10 mouse cellular contexts compared by ENCODE assay signal in genomic region chr11:76429556-76429955, GRCm38 (mm10). TPM values are rescaled to one million over a fixed set of nuclear protein-coding genes. Genes with fewer than 3 reads are reported as not detected.
DNase-seq lines count a peak whose midpoint lies in the region; ATAC-seq and TF ChIP-seq lines count a peak whose summit lies in the region.
"Had no signal": no experiment of that assay in that cellular context is flagged by ENCODE, and none has a peak within 500 bp of the region (broad histone marks: within the 10 kb centered on the region; RNA-seq: fewer than 3 reads in every experiment).

No protein-coding gene starts in this region.

- H3K4me2 ChIP-seq in heart, embryonic 11.5 days: no peak overlapping the region
- H3K4me2 ChIP-seq in limb, embryonic 14.5 days (replicated peaks; ENCODE audit: low read depth, low read length, severe bottlenecking): no peak overlapping the region
- H3K4me2 ChIP-seq: liver, embryonic 13.5 days had no signal

- H3K4me3 ChIP-seq in heart, embryonic 11.5 days (ENCODE audit: low read depth, low read length): no peak overlapping the region
- H3K4me3 ChIP-seq in heart, adult 2 months: no peak overlapping the region
- no peak overlapping the region for H3K4me3 ChIP-seq in limb, embryonic 14.5 days (replicated peaks; ENCODE audit: low read length)
- H3K4me3 ChIP-seq: liver, embryonic 13.5 days had no signal

- H3K36me3 ChIP-seq in heart, embryonic 11.5 days (ENCODE audit: control insufficient read depth, insufficient read depth, low read length): no peaks in the 10 kb centered on the region
- H3K36me3 ChIP-seq in heart, adult 2 months (ENCODE audit: control insufficient read depth, insufficient read depth, low read length): no peaks in the 10 kb centered on the region
- peaks cover 13% of the 10 kb centered on the region for H3K36me3 ChIP-seq in limb, embryonic 14.5 days (ENCODE audit: control insufficient read depth, insufficient read depth, low read length)
- H3K36me3 ChIP-seq: liver, embryonic 13.5 days had no signal

- no peaks in the 10 kb centered on the region for H3K9me3 ChIP-seq in heart, embryonic 11.5 days (replicated peaks; ENCODE audit: control insufficient read depth, low read length)
- no peaks in the 10 kb centered on the region for H3K9me3 ChIP-seq in limb, embryonic 14.5 days (ENCODE audit: control insufficient read depth, low read length)
- H3K9me3 ChIP-seq: liver, embryonic 13.5 days had no signal

- no peaks in the 10 kb centered on the region for H3K27me3 ChIP-seq in heart, embryonic 11.5 days (ENCODE audit: control insufficient read depth, insufficient read depth, low read length)
- H3K27me3 ChIP-seq in heart, adult 2 months (ENCODE audit: control insufficient read depth, insufficient read depth, low read length): no peaks in the 10 kb centered on the region
- H3K27me3 ChIP-seq in limb, embryonic 14.5 days (ENCODE audit: control insufficient read depth, insufficient read depth, low read length): no peaks in the 10 kb centered on the region
- H3K27me3 ChIP-seq: liver, embryonic 13.5 days had no signal

- no peak for TF ChIP-seq CTCF in heart, adult 2 months (IDR thresholded peaks at IDR 0.05)

- TF ChIP-seq POLR2A in heart, adult 2 months (IDR thresholded peaks at IDR 0.05; ENCODE audit: insufficient read depth, low read depth, low read length): no peak
- no peak for TF ChIP-seq POLR2A in limb, embryonic 14.5 days (IDR thresholded peaks at IDR 0.05; ENCODE audit: borderline replicate concordance, extremely low read depth, insufficient read depth, insufficient read length)

- no peak for TF ChIP-seq EP300 in heart, adult 2 months (IDR thresholded peaks at IDR 0.05; ENCODE audit: insufficient read depth, low read depth, low read length)

- H3K4me1 ChIP-seq in heart, embryonic 11.5 days (ENCODE audit: control insufficient read depth, insufficient read depth, low read length): peaks cover 54% of the 10 kb centered on the region
- H3K4me1 ChIP-seq in heart, adult 2 months (ENCODE audit: control insufficient read depth, insufficient read depth, low read length): peaks cover 13% of the 10 kb centered on the region
- peaks cover 40% of the 10 kb centered on the region for H3K4me1 ChIP-seq in limb, embryonic 14.5 days (ENCODE audit: control insufficient read depth, insufficient read depth, low read length)
- H3K4me1 ChIP-seq: liver, embryonic 13.5 days had no signal

- WGBS in heart, embryonic 11.5 days (ENCODE audit: insufficient replicate concordance): 45% methylated on average over 7 of the region's 7 CpGs
- 57% methylated on average over 7 of the region's 7 CpGs for WGBS in heart, adult 2 months
- 36% methylated on average over 7 of the region's 7 CpGs for WGBS in limb, embryonic 14.5 days

- H3K79me2 ChIP-seq in heart, adult 2 months (replicated peaks; ENCODE audit: control insufficient read depth, insufficient read depth, low read length): no peaks in the 10 kb centered on the region

- peak overlapping the region; percentile 85 for H3K27ac ChIP-seq in heart, embryonic 11.5 days (ENCODE audit: low read depth, low read length)
- H3K27ac ChIP-seq in heart, adult 2 months: no peak overlapping the region; the same call in 1 of the 2 replicates
- peak overlapping the region; percentile 88 for H3K27ac ChIP-seq in limb, embryonic 14.5 days (replicated peaks; ENCODE audit: low read depth, low read length)
- H3K27ac ChIP-seq: liver, embryonic 13.5 days had no signal

- ATAC-seq in heart, embryonic 11.5 days (replicated peaks; ENCODE audit: insufficient number of reproducible peaks, low FRiP score, low TSS enrichment): no peak
- no peak for ATAC-seq in limb, embryonic 14.5 days (ENCODE audit: low FRiP score, low read depth)

- intact Hi-C loops in heart, adult 2 months (cut with DNase I): no loop called here
- intact Hi-C loops in gastrocnemius, postnatal 14 days (cut with DNase I; ENCODE audit: low total_unique reads): no loop called here

- DNase-seq in heart, adult 2 months: no peak
- peak; percentile 36 for DNase-seq in MN1 (ENCODE audit: low spot score)
- peak; percentile 42 for DNase-seq in gastrocnemius, postnatal 14 days
- no peak for DNase-seq in limb, embryonic 14.5 days (ENCODE audit: low spot score)
- DNase-seq in spleen, adult 18-20 months: no peak
- DNase-seq in spleen, postnatal 14 days (ENCODE audit: low spot score in 2 of 2): no peak
- no peak for DNase-seq in liver
- DNase-seq: cerebellum, postnatal 36 days; liver, embryonic 13.5 days had no signal

- 0 out of 2 replicates have a peak overlapping the region, but pooled peaks have one; percentile 17 for H3K9ac ChIP-seq in heart, embryonic 11.5 days (ENCODE audit: low read depth, low read length)
- H3K9ac ChIP-seq in heart, adult 2 months (ENCODE audit: low read depth, low read length): no peak overlapping the region
- H3K9ac ChIP-seq in limb, embryonic 14.5 days (ENCODE audit: low read depth, low read length, severe bottlenecking): peak overlapping the region; percentile 31; the same call in 1 of the 2 replicates
- H3K9ac ChIP-seq: liver, embryonic 13.5 days had no signal

RNA-seq across cellular contexts. Expression of gene Timm22, which starts 22.8 kb away (rescaled TPM):
- 108 and 110 TPM in 2 replicates for polyA plus RNA-seq in heart, embryonic 11.5 days (2014; fragmentation: Nextera tagmentation; extraction: Ambion mirVana)
- 10 to 100 TPM; 35.3 to 40.4 TPM for total RNA-seq in heart, adult 2 months (2021)
- polyA plus RNA-seq in heart, adult 2 months (2012; rRNA removed): 10.4 and 21.0 TPM in 2 replicates
- total RNA-seq in gastrocnemius, postnatal 14 days (2021): 10 to 100 TPM; 38.6 to 46.2 TPM
- polyA plus RNA-seq in limb, embryonic 14.5 days (2012; rRNA removed): 34.8 and 38.5 TPM in 2 replicates
- 125 and 128 TPM in 2 replicates for polyA plus RNA-seq in limb, embryonic 14.5 days (2014; fragmentation: Nextera tagmentation; extraction: Ambion mirVana)

RNA-seq across cellular contexts. Expression of gene Nxn, which starts 30.6 kb away (rescaled TPM):
- polyA plus RNA-seq in heart, embryonic 11.5 days (2014; fragmentation: Nextera tagmentation; extraction: Ambion mirVana): 21.6 and 24.8 TPM in 2 replicates
- 10 to 100 TPM; 14.6 to 19.1 TPM for total RNA-seq in heart, adult 2 months (2021)
- polyA plus RNA-seq in heart, adult 2 months (2012; rRNA removed): 10.0 and 14.0 TPM in 2 replicates
- 10 to 100 TPM; 28.7 to 28.8 TPM for total RNA-seq in gastrocnemius, postnatal 14 days (2021)
- polyA plus RNA-seq in limb, embryonic 14.5 days (2012; rRNA removed): 69.9 and 74.4 TPM in 2 replicates
- polyA plus RNA-seq in limb, embryonic 14.5 days (2014; fragmentation: Nextera tagmentation; extraction: Ambion mirVana): 78.1 TPM in 2 replicates

Comparison
In these comparisons a context has a peak if more than half of its experiments do, and no peak if none do; other contexts are left out.
1. DNase-seq: peak in MN1 (single experiment) and gastrocnemius, postnatal 14 days (single experiment); none in heart, adult 2 months (0 of 2), limb, embryonic 14.5 days (single experiment), spleen, adult 18-20 months (0 of 2), spleen, postnatal 14 days (0 of 2) and liver (single experiment).